Mouse (Mus musculus) heart, embryonic 13.5 days (tissue): ENCODE measurements around the gene Rfpl4b. TPM values are rescaled to one million over a fixed set of nuclear protein-coding genes. Genes with fewer than 3 reads are reported as not detected.

ENCODE experiments used
- polyA plus RNA-seq: library from polyadenylated mRNA; unstranded; fragments of >200 nt; fragmentation: Nextera tagmentation; extraction: Ambion mirVana; gene quantifications from 2 replicates; pipeline ENCODE4 v1.2.1, GENCODE M21; 2015

Rfpl4b gene
- polyA plus RNA-seq, 1 experiment from 2014 or later, result not detected

Other genes with a start within 250 kb of the Rfpl4b start
- 105 and 110 TPM in 2 replicates for gene Lama4, start 143.7 kb upstream of the Rfpl4b start, polyA plus RNA-seq